In genomic region chr4:139241678-139242606, GRCm38 (mm10) we compare ENCODE assay signal across 12 mouse cellular contexts. TPM values are rescaled to one million over a fixed set of nuclear protein-coding genes. Genes with fewer than 3 reads are reported as not detected.
DNase-seq lines count a peak whose midpoint lies in the region; ATAC-seq lines count a peak whose summit lies in the region.
"Had no signal": no experiment of that assay in that cellular context is flagged by ENCODE, and none has a peak within 500 bp of the region (broad histone marks: within the 10 kb centered on the region; RNA-seq: fewer than 3 reads in every experiment).

No protein-coding gene starts in this region.

- peak overlapping the region; percentile 10; the same call in 1 of the 2 replicates for H3K9ac ChIP-seq in heart, embryonic 15.5 days
- no peak overlapping the region for H3K9ac ChIP-seq in kidney, embryonic 16.5 days (replicated peaks; ENCODE audit: low read length)

- DNase-seq in heart, postnatal 36 days = no peak
- DNase-seq in retina, embryonic 14.5 days (ENCODE audit: low spot score) = peak; percentile 56
- no peak for DNase-seq in adrenal gland, postnatal 36 days
- no peak for DNase-seq in testis, postnatal 14 days (ENCODE audit: low spot score)
- DNase-seq: adrenal gland, adult 8-10 months; cerebellum, adult 11-12 months; lung, postnatal 4 days; right cerebral cortex, postnatal 14 days had no signal

- no peaks in the 10 kb centered on the region for H3K27me3 ChIP-seq in heart, embryonic 15.5 days
- no peaks in the 10 kb centered on the region for H3K27me3 ChIP-seq in kidney, embryonic 16.5 days (ENCODE audit: insufficient read depth, low read length)

- no peaks in the 10 kb centered on the region for H3K9me3 ChIP-seq in heart, embryonic 15.5 days (replicated peaks)
- no peaks in the 10 kb centered on the region for H3K9me3 ChIP-seq in kidney, embryonic 16.5 days (ENCODE audit: low read length)
- H3K9me3 ChIP-seq: G1E had no signal

- ATAC-seq in heart, embryonic 15.5 days (replicated peaks; ENCODE audit: insufficient number of reproducible peaks, insufficient read depth, low FRiP score, low read depth) = no peak
- peak; percentile 13; the same call in 1 of the 2 replicates for ATAC-seq in common myeloid progenitor, adult 5-6 weeks (replicated peaks; ENCODE audit: low read depth, poor library complexity, severe bottlenecking)
- 0 out of 2 replicates have a peak, but pooled peaks have one; percentile 17 for ATAC-seq in kidney, embryonic 16.5 days (ENCODE audit: low FRiP score, low TSS enrichment)

- peaks cover 18% of the 10 kb centered on the region for H3K36me3 ChIP-seq in heart, embryonic 15.5 days
- peaks cover 16% of the 10 kb centered on the region; the same call in 1 of the 2 replicates for H3K36me3 ChIP-seq in kidney, embryonic 16.5 days (ENCODE audit: insufficient read depth, low read length)

- peak overlapping the region; percentile 28 for H3K4me2 ChIP-seq in heart, embryonic 15.5 days
- H3K4me2 ChIP-seq in kidney, embryonic 16.5 days (replicated peaks; ENCODE audit: low read depth, low read length) = no peak overlapping the region

- H3K27ac ChIP-seq in heart, embryonic 15.5 days = peak overlapping the region; percentile 84
- H3K27ac ChIP-seq in kidney, embryonic 16.5 days (ENCODE audit: low read length) = peak overlapping the region; percentile 16; the same call in 1 of the 2 replicates

- intact Hi-C loops in heart, postnatal 36 days (cut with DNase I) = no loop called here

- WGBS in heart, embryonic 15.5 days = 67% methylated on average over 22 of the region's 22 CpGs
- 39% methylated on average over 22 of the region's 22 CpGs for WGBS in kidney, embryonic 16.5 days

- H3K4me1 ChIP-seq in heart, embryonic 15.5 days (replicated peaks) = peaks cover 85% of the 10 kb centered on the region
- H3K4me1 ChIP-seq in kidney, embryonic 16.5 days (ENCODE audit: insufficient read depth, low read length) = peaks cover 71% of the 10 kb centered on the region

- H3K4me3 ChIP-seq in heart, embryonic 15.5 days = no peak overlapping the region
- H3K4me3 ChIP-seq in kidney, embryonic 16.5 days (ENCODE audit: low read length) = no peak overlapping the region

RNA-seq across cellular contexts. Expression of gene Capzb, which starts 49.2 kb away (rescaled TPM):
- polyA plus RNA-seq in heart, embryonic 15.5 days (2015; fragmentation: Nextera tagmentation; extraction: Ambion mirVana) = 363 and 375 TPM in 2 replicates
- 100 to 1,000 TPM; 393 to 443 TPM for total RNA-seq in heart, postnatal 36 days (2021)
- 126 and 137 TPM in 2 replicates for total RNA-seq in common myeloid progenitor, adult 5-6 weeks (2017)
- 405 and 415 TPM in 2 replicates for polyA plus RNA-seq in kidney, embryonic 16.5 days (2015; fragmentation: Nextera tagmentation; extraction: Ambion mirVana)
- total RNA-seq in adrenal gland, postnatal 36 days (2021) = 100 to 1,000 TPM; 379 to 391 TPM
